Mouse (Mus musculus) olfactory bulb, adult 2 months (tissue): ENCODE measurements around the gene Ppp5c.

Experiments used
- CTCF ChIP-seq: fragments of 200-500 bp; IDR thresholded peaks from 2 replicates; pipeline ENCODE4 v1.5.1; 2012; ENCODE audit warnings: low read depth, mild to moderate bottlenecking, low read length, moderate library complexity; ENCODE audit not compliant: insufficient read depth
- POLR2A ChIP-seq: fragments of 200-500 bp; IDR thresholded peaks from 2 replicates; pipeline ENCODE4 v1.6.1; 2012; ENCODE audit warnings: mild to moderate bottlenecking, low read depth, low read length, moderate library complexity; ENCODE audit not compliant: insufficient read depth

DNA sequence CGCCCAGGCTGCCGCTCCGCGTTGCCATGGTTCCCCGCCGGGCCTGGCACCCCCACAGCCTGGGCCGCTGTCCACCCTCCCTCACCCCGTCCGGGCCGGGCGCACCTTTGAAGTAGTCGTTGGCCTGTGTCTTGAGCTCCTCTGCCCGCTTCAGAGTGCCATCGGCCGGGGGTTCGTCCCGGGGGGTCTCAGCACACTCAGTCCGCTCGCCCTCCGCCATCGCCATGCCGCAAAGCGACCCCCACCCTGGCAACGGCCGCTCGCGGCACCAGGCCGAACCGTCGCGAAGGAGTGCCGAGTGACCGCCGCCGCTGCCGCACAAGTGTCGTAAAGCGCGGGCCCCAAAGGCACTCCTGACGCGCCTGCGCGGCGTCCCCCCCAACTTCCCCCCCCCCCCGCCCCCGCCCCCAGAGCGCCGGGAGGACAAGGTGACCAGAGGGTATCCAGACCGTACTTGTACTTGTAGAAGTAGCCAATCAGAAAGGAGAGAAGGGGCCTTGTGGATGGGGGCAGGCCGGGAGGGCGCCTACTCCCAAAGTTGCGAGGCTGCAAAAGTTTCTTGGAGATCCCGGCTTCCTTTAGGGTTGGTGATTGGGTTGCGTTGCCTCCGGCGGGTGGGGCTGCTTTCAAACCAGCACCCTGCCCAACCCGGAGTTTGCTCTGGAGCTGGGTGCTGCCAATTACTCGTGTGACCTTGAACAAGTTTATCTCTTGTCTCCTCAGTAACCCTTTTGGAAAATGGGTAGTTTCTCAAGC, at the start of gene Ppp5c:
- TF ChIP-seq CTCF, result no peak
- peak; percentile 14; the same call in 1 of the 2 replicates for TF ChIP-seq POLR2A
